Mouse (Mus musculus) retina, postnatal 1 day (tissue): ENCODE results near the gene Htra2.

Experiments used
- DNase-seq: peaks from one replicate; pipeline ENCODE4 v3.0.0-alpha.2; 2012

Gene Htra2

GRCm38 (mm10) chr6:83069488-83070246 is 14.6 kb upstream of the Htra2 start:
- no peak for DNase-seq

GRCm38 (mm10) chr6:83068706-83069487 is 13.8 kb upstream of the Htra2 start:
- peak; percentile 24 for DNase-seq

GRCm38 (mm10) chr6:83068221-83068620 is 13.1 kb upstream of the Htra2 start:
- no peak for DNase-seq

- no peak for DNase-seq
These were observed 11.4 kb upstream of the Htra2 start for GRCm38 (mm10) chr6:83066441-83066840.

GRCm38 (mm10) chr6:83065995-83066394 is 10.9 kb upstream of the Htra2 start:
- DNase-seq = no peak

GRCm38 (mm10) chr6:83058725-83059124 is 3.7 kb upstream of the Htra2 start:
- DNase-seq = no peak

- no peak for DNase-seq
These were observed 2.7 kb upstream of the Htra2 start, which contains the start of gene Dqx1 for GRCm38 (mm10) chr6:83057790-83058189. Dqx1 (plus strand) TSS chr6:83057844.

- DNase-seq = peak; percentile 100
These were observed 810 bp downstream of the Htra2 start, which contains the start of gene Aup1 for GRCm38 (mm10) chr6:83054074-83054851. Aup1 (plus strand) TSS chr6:83054521.

GRCm38 (mm10) chr6:83053136-83053960 is 1.7 kb downstream of the Htra2 start:
- DNase-seq = peak; percentile 54

- no peak for DNase-seq
These were observed 5.7 kb downstream of the Htra2 start for GRCm38 (mm10) chr6:83049367-83049766.

- DNase-seq = no peak
These were observed 10.3 kb downstream of the Htra2 start for GRCm38 (mm10) chr6:83044742-83045141.

- no peak for DNase-seq
These were observed 11.1 kb downstream of the Htra2 start for GRCm38 (mm10) chr6:83043993-83044392.

GRCm38 (mm10) chr6:83043561-83043960 is 11.5 kb downstream of the Htra2 start:
- no peak for DNase-seq

- no peak for DNase-seq
These were observed 14.5 kb downstream of the Htra2 start for GRCm38 (mm10) chr6:83040601-83041000.

- peak; percentile 87 for DNase-seq
These were observed 16.5 kb downstream of the Htra2 start for GRCm38 (mm10) chr6:83038496-83039012.

GRCm38 (mm10) chr6:83037188-83037587 is 17.9 kb downstream of the Htra2 start:
- no peak for DNase-seq

GRCm38 (mm10) chr6:83034463-83035055 is 20.5 kb downstream of the Htra2 start:
- DNase-seq = no peak

- DNase-seq = peak; percentile 82
These were observed 21.6 kb downstream of the Htra2 start, which contains the start of the genes Dok1 and Loxl3 for GRCm38 (mm10) chr6:83033249-83034185. Dok1 (minus strand) TSS chr6:83033471. Loxl3 (plus strand) TSS chr6:83034173.

GRCm38 (mm10) chr6:83032769-83033191 is 22.3 kb downstream of the Htra2 start:
- DNase-seq = peak; percentile 71

- DNase-seq = no peak
These were observed 23.0 kb downstream of the Htra2 start for GRCm38 (mm10) chr6:83031921-83032590.
